Mouse (Mus musculus) CH12.LX (cell line): ENCODE measurements around the gene Il17rc. TPM values are rescaled to one million over a fixed set of nuclear protein-coding genes. Genes with fewer than 3 reads are reported as not detected.

Source experiments
- DNase-seq: peaks from one replicate; pipeline ENCODE4 v3.0.0-alpha.2; 2013; ENCODE audit errors: extremely low read depth
- H3K27ac ChIP-seq: 2 replicates; pipeline ENCODE4 v1.5.1; 2012; ENCODE audit warnings: low read depth, mild to moderate bottlenecking, control low read depth, moderate library complexity; ENCODE audit not compliant: insufficient read depth
- H3K27me3 ChIP-seq: replicated peaks from 2 replicates; pipeline ENCODE3; 2012; ENCODE audit warnings: inconsistent platforms
- H3K36me3 ChIP-seq, 2 experiments: replicated peaks in 1 of 2; 2 replicates each; pipeline versions ENCODE3 to v1.6.1; 2012; ENCODE audit warnings: inconsistent platforms in 1 of 2, low read length in 1 of 2, mild to moderate bottlenecking in 1 of 2, mixed read lengths in 1 of 2, moderate library complexity in 1 of 2; ENCODE audit not compliant: control insufficient read depth in 1 of 2, insufficient read depth in 1 of 2
- H3K4me1 ChIP-seq, 2 experiments: 2 replicates each; pipeline ENCODE4 v1.6.1; 2012; ENCODE audit warnings: inconsistent platforms in 1 of 2, moderate library complexity in 1 of 2; ENCODE audit not compliant: insufficient read depth in 2 of 2, control insufficient read depth in 1 of 2
- H3K4me2 ChIP-seq: 2 replicates; pipeline ENCODE4 v1.6.1; 2012; ENCODE audit warnings: low read depth, mild to moderate bottlenecking, control low read depth; ENCODE audit not compliant: poor library complexity, insufficient read depth, severe bottlenecking
- H3K4me3 ChIP-seq, 3 experiments: fragments of 150-350 bp in 1 of 3; sonication (generic) in 1 of 3; replicated peaks in 1 of 3; 2 replicates each; pipeline versions ENCODE3 to v1.5.1; 2011 to 2012; ENCODE audit warnings: low read depth in 2 of 3, low read length in 2 of 3, mild to moderate bottlenecking in 2 of 3, moderate library complexity in 2 of 3, control low read depth in 1 of 3, improper control_type of control experiment in 1 of 3, inconsistent platforms in 1 of 3, mixed read lengths in 1 of 3; ENCODE audit not compliant: poor library complexity in 1 of 3
- H3K79me2 ChIP-seq: replicated peaks from 2 replicates; pipeline ENCODE4 v1.6.1; 2012; ENCODE audit warnings: mild to moderate bottlenecking, moderate library complexity; ENCODE audit not compliant: control insufficient read depth, poor library complexity, insufficient read depth, severe bottlenecking; ENCODE audit errors: extremely low read depth
- H3K9ac ChIP-seq: 2 replicates; pipeline ENCODE4 v1.6.1; 2012; ENCODE audit warnings: low read depth, mild to moderate bottlenecking, control low read depth, moderate library complexity; ENCODE audit not compliant: insufficient read depth
- H3K9me3 ChIP-seq: replicated peaks from 2 replicates; pipeline ENCODE3; 2012; ENCODE audit warnings: low read length, inconsistent platforms, mixed read lengths
- CHD2 ChIP-seq: IDR thresholded peaks from 2 replicates; pipeline ENCODE4 v1.6.1; 2011; ENCODE audit warnings: low read length, improper control_type of control experiment
- E2F4 ChIP-seq: IDR thresholded peaks from 2 replicates; pipeline ENCODE4 v1.6.1; 2011; ENCODE audit warnings: low read depth, low read length, improper control_type of control experiment; ENCODE audit not compliant: insufficient replicate concordance
- ELF1 ChIP-seq: IDR thresholded peaks from 2 replicates; pipeline ENCODE4 v1.6.1; 2014; ENCODE audit warnings: low read depth, mild to moderate bottlenecking, inconsistent platforms, low read length, improper control_type of control experiment
- EP300 ChIP-seq: IDR thresholded peaks from 2 replicates; pipeline ENCODE4 v1.6.1; 2011; ENCODE audit warnings: low read length, improper control_type of control experiment
- ETS1 ChIP-seq: conservative IDR thresholded peaks from 2 replicates; pipeline ENCODE4 v1.6.1; 2012; ENCODE audit warnings: low read depth, mild to moderate bottlenecking, inconsistent platforms, low read length, improper control_type of control experiment, moderate library complexity
- GABPA ChIP-seq: IDR thresholded peaks from 2 replicates; pipeline ENCODE4 v1.6.1; 2012; ENCODE audit warnings: low read depth, low read length, improper control_type of control experiment, inconsistent platforms; ENCODE audit not compliant: insufficient replicate concordance
- JUN ChIP-seq: IDR thresholded peaks from 2 replicates; pipeline ENCODE4 v1.6.1; 2011; ENCODE audit warnings: low read depth, mild to moderate bottlenecking, low read length, improper control_type of control experiment, moderate library complexity; ENCODE audit not compliant: insufficient read depth
- KAT2A ChIP-seq: IDR thresholded peaks from 2 replicates; pipeline ENCODE4 v1.6.1; 2012; ENCODE audit warnings: low read length, improper control_type of control experiment, inconsistent platforms; ENCODE audit not compliant: insufficient replicate concordance
- MAZ ChIP-seq: IDR thresholded peaks from 2 replicates; pipeline ENCODE4 v1.6.1; 2012; ENCODE audit warnings: low read depth, mild to moderate bottlenecking, inconsistent platforms, low read length, improper control_type of control experiment, moderate library complexity
- MEF2A ChIP-seq: IDR thresholded peaks from 2 replicates; pipeline ENCODE4 v1.6.1; 2014; ENCODE audit warnings: low read depth, mild to moderate bottlenecking, inconsistent platforms, low read length, improper control_type of control experiment, borderline replicate concordance
- PAX5 ChIP-seq: IDR thresholded peaks from 2 replicates; pipeline ENCODE4 v1.6.1; 2012; ENCODE audit warnings: low read length, inconsistent platforms, mixed read lengths
- POLR2A ChIP-seq: IDR thresholded peaks from 2 replicates; pipeline ENCODE4 v1.6.1; 2011; ENCODE audit warnings: low read depth, mild to moderate bottlenecking, improper control_type of control experiment, low read length
- TCF12 ChIP-seq: IDR thresholded peaks from 2 replicates; pipeline ENCODE4 v1.6.1; 2014; ENCODE audit warnings: low read depth, mild to moderate bottlenecking, inconsistent platforms, low read length, improper control_type of control experiment
- UBTF ChIP-seq: IDR thresholded peaks from 2 replicates; pipeline ENCODE4 v1.6.1; 2012; ENCODE audit warnings: low read depth, mild to moderate bottlenecking, inconsistent platforms, low read length, improper control_type of control experiment, moderate library complexity
- ZC3H11A ChIP-seq: IDR thresholded peaks from 2 replicates; pipeline ENCODE4 v1.6.1; 2012; ENCODE audit warnings: low read depth, mild to moderate bottlenecking, inconsistent platforms, low read length, improper control_type of control experiment
- ZKSCAN1 ChIP-seq: IDR thresholded peaks from 2 replicates; pipeline ENCODE4 v1.6.1; 2012; ENCODE audit warnings: low read depth, inconsistent platforms, low read length, improper control_type of control experiment, borderline replicate concordance
- dilution Hi-C: fragments of 300-500 bp; cut with MboI; formaldehyde crosslinking; loops from 2 replicates; pipeline ENCODE4 v1.14.3; 2020; ENCODE audit warnings: low sequenced_read_pairs; ENCODE audit not compliant: extremely low pct_unique_long_range_greater_than_20kb, extremely low pct_ligation_motif_present
- in situ Hi-C: fragments of 300-500 bp; cut with MboI; formaldehyde crosslinking; loops from 3 replicates; pipeline ENCODE4 v1.14.3; 2019; ENCODE audit warnings: low sequenced_read_pairs, low pct_ligation_motif_present, low pct_unique_long_range_greater_than_20kb, mixed read lengths
- polyA plus RNA-seq: library from polyadenylated mRNA; unstranded; fragments of >175 nt; gene quantifications from 2 replicates; pipeline ENCODE4 v1.2.1, GENCODE M21; 2012; ENCODE audit warnings: low read depth; ENCODE audit not compliant: insufficient read length
- total RNA-seq, 2 experiments: library from RNA; depleted of rRNA; stranded (reverse); fragments of 300-350 nt in 1 of 2; fragments of >200 nt in 1 of 2; gene quantifications; 2 replicates each; pipeline ENCODE4 v1.2.3; 2012 to 2014

Gene Il17rc
- total and polyA plus RNA-seq, 3 experiments = not detected

GRCm38 (mm10) chr6:113499346-113499745 is 28.1 kb downstream of the Il17rc start:
- H3K4me1 ChIP-seq = peaks cover 0 to 10% of the 10 kb centered on the region in 2 experiments; a peak in 2 of 4 replicates
- TF ChIP-seq PAX5 (no peak), GABPA (no peak)
- H3K4me2 ChIP-seq = no peak overlapping the region
- no peaks in the 10 kb centered on the region for H3K9me3 ChIP-seq
- no peaks in the 10 kb centered on the region for H3K27me3 ChIP-seq
- H3K9ac ChIP-seq = no peak overlapping the region
- no peak overlapping the region for H3K27ac ChIP-seq
- no peak overlapping the region for H3K4me3 ChIP-seq
- no peak for DNase-seq
- dilution Hi-C loops (no loop called here), in situ Hi-C loops (no loop called here)
- no peaks in the 10 kb centered on the region for H3K79me2 ChIP-seq
- peaks cover 0 to 12% of the 10 kb centered on the region in 2 experiments for H3K36me3 ChIP-seq

- TF ChIP-seq JUN (no peak), POLR2A (no peak), CHD2 (no peak), PAX5 (no peak), GABPA (no peak), MAZ (no peak), ETS1 (no peak), KAT2A (no peak), MEF2A (no peak), ELF1 (no peak), E2F4 (no peak), ZC3H11A (no peak), EP300 (no peak), ZKSCAN1 (no peak), UBTF (no peak), TCF12 (no peak)
- peaks cover 0 to 10% of the 10 kb centered on the region in 2 experiments; a peak in 2 of 4 replicates for H3K4me1 ChIP-seq
- H3K4me3 ChIP-seq = no peak within 1 kb of the TSS
- H3K9ac ChIP-seq = no peak within 1 kb of the TSS
- H3K36me3 ChIP-seq = no peaks in the 10 kb centered on the region
- no peaks in the 10 kb centered on the region for H3K9me3 ChIP-seq
- no peak within 1 kb of the TSS for H3K4me2 ChIP-seq
- no peaks in the 10 kb centered on the region for H3K27me3 ChIP-seq
- dilution Hi-C loops (no loop called here), in situ Hi-C loops (no loop called here)
- no peak for DNase-seq
- H3K79me2 ChIP-seq = no peaks in the 10 kb centered on the region
- H3K27ac ChIP-seq = no peak within 1 kb of the TSS
Observed at GRCm38 (mm10) chr6:113501388-113502084, 30.3 kb downstream of the Il17rc start, which contains the start of gene Prrt3. Gene Prrt3 (minus strand): TSS chr6:113501931.
